Mouse (Mus musculus) mammary gland, adult 2 months (tissue): ENCODE results near the gene Ep400. TPM values are rescaled to one million over a fixed set of nuclear protein-coding genes. Genes with fewer than 3 reads are reported as not detected.

ENCODE experiments used
- polyA plus RNA-seq: library from polyadenylated mRNA; depleted of rRNA; stranded (reverse); fragments of >200 nt; gene quantifications from 2 replicates; pipeline ENCODE4 v1.2.3, GENCODE M21; 2012; ENCODE audit warnings: low replicate concordance; rRNA removed

Ep400 gene
- 34.6 and 92.3 TPM in 2 replicates for polyA plus RNA-seq

DNA sequence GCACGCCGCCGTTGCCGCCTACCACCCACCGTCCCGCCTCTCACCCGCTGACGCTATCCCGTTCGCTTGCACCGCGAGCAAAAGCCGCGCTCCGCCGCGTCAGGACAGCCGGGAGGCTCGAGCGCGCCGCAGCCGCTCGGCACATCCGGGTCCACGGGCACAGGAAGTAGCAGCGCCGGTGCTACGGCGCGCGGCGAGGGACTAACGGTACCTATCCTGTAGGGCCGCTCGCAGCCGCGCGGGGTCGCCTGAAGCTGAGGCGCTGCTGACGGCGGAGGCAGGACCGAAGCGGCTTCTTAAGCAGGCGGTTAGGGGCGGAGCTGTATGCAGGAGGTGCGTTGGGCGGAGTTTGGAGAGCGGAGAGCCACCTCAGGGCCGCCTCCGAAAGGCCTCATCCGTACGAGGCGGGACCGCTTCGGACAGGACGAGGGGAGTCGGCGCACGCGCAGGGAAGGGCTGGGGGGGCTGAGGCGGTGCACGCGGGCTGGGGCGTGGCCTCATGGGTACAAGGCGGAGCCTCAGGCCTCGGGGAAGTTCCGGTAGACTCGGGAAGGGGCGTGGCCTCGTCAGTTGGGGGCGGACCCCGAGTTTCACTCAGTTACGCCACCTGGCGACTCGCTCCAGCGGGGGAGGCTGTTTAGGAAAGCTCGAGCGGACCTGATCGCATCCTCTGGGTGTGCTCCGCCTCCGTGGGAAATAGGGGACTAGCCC, at the start of gene Ep400:
TSS of gene Ep400 (minus strand) at position 270 of the 711 bp plus-strand sequence.

GRCm38 (mm10) chr5:110809667-110810325, 39.3 kb upstream of the Ep400 start, which contains the start of gene Ulk1:
Gene Ulk1, minus strand, starts transcription at chr5:110810097.

DNA sequence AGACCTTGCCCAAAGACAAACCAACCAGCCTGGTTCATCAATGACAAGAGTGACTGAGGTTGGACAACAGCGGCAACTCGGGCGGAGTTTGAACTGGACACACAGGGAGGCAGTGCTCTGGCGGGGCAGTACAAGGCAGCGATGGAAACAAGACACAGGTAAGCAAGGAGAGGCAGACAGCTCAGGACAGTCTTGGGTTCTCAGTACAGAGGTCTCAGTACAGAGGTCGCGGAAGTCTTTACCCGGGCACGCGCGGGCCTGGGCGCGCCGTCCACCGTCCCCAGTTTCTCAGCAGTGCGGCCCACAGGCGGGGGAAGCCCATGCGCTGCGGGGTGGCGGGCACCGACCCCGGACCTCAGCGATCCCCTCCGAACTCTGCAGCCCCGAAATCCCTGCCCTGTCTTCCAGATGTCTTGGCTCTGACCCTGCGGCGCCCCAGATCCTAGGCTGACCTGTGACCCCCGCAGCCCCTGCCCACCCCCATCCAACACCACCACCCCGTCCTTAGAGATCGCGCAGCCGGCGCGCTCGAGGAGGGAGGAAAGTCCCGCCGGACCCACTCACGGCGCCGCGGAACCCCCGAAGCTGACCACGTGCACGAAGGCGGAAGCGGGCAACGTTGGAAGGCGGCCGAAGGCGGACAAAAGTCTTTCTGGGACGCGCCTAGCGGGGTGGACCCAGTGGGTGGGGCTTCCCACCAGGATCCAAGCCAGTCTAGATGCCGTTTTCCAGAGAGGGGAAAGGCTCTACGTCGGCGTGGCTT, 9.7 kb upstream of the Ep400 start, which contains the start of gene Pus1:
TSS of gene Pus1 (minus strand) at position 662 of the 763 bp plus-strand sequence.

GRCm38 (mm10) chr5:110652719-110653648, 117.5 kb downstream of the Ep400 start, which contains the start of the genes Noc4l and Ddx51:
Gene Noc4l, minus strand, starts transcription at chr5:110653417.
Gene Ddx51, plus strand, starts transcription at chr5:110653451.

Other genes with a start within 250 kb of the Ep400 start
- 1.1 and 2.0 TPM in 2 replicates for gene Galnt9, start 226.4 kb downstream of the Ep400 start, polyA plus RNA-seq
- 50.4 and 60.0 TPM in 2 replicates for gene Noc4l, start 117.3 kb downstream of the Ep400 start, polyA plus RNA-seq
- 16.7 and 17.8 TPM in 2 replicates for gene Ddx51, start 117.3 kb downstream of the Ep400 start, polyA plus RNA-seq
- gene Pus1, start 9.9 kb upstream of the Ep400 start, polyA plus RNA-seq, result 21.7 and 22.3 TPM in 2 replicates
- gene Ulk1, start 39.4 kb upstream of the Ep400 start, polyA plus RNA-seq, result 48.8 and 70.4 TPM in 2 replicates
- gene Hscb, start 69.1 kb upstream of the Ep400 start, polyA plus RNA-seq, result 15.6 and 20.2 TPM in 2 replicates
- gene Chek2, start 69.3 kb upstream of the Ep400 start, polyA plus RNA-seq, result 5.7 and 6.7 TPM in 2 replicates
- 9.8 and 15.9 TPM in 2 replicates for gene Ttc28, start 109.1 kb upstream of the Ep400 start, polyA plus RNA-seq